Mouse (Mus musculus): Measurements from ENCODE around the gene Srrt. TPM values are rescaled to one million over a fixed set of nuclear protein-coding genes. Genes with fewer than 3 reads are reported as not detected.
A peak's percentile ranks its signal among the peaks of the same experiment; 100 is the strongest.

Gene Srrt
- total and polyA plus RNA-seq, 3 experiments: 291 to 454 TPM; not detected in 1

GRCm38 (mm10) chr5:137289591-137290365, 17.7 kb downstream of the Srrt start:
- Histone ChIP-seq H3K27ac (ENCODE audit: control insufficient read depth, low read depth, low read length) (peak overlapping the region; percentile 92), H3K9ac (ENCODE audit: control insufficient read depth, low read depth, low read length, poor library complexity, severe bottlenecking) (peak overlapping the region; percentile 86), H3K79me2 (ENCODE audit: control insufficient read depth, insufficient read depth, low read length, poor library complexity) (peaks cover 11% of the 10 kb centered on the region; the same call in 1 of the 2 replicates), H3K4me1 (ENCODE audit: control insufficient read depth in 1 of 2, insufficient read depth in 2 of 2, low read length in 2 of 2) (peaks cover 4 to 31% of the 10 kb centered on the region in 2 experiments), H3K4me3 (ENCODE audit: control insufficient read depth in 1 of 2, insufficient read depth in 1 of 2, low read depth in 2 of 2, low read length in 2 of 2) (peak overlapping the region; percentile 70 to 89), H3K9me3 (replicated peaks; ENCODE audit: insufficient read depth, low read length) (no peaks in the 10 kb centered on the region), H3K27me3 (ENCODE audit: control insufficient read depth in 1 of 2, insufficient read depth in 2 of 2, low read length in 2 of 2) (no peaks in the 10 kb centered on the region), H3K36me3 (ENCODE audit: control insufficient read depth in 1 of 2, insufficient read depth in 2 of 2, low read length in 2 of 2) (peaks cover 0 to 24% of the 10 kb centered on the region in 2 experiments; a peak in 2 of 4 replicates)
- no peak; the same call in 1 of the 2 replicates for TF ChIP-seq KAT2A (conservative IDR thresholded peaks at IDR 0.05; ENCODE audit: low read depth, low read length)
- TF ChIP-seq UBTF (IDR thresholded peaks at IDR 0.05; ENCODE audit: borderline replicate concordance, insufficient read depth, low read depth, low read length): peak; percentile 59; the same call in 1 of the 2 replicates
- TF ChIP-seq EP300 (IDR thresholded peaks at IDR 0.05; ENCODE audit: low read depth in 1 of 2, low read length in 2 of 2): peak; percentile 93 to 98
- no peak for TF ChIP-seq ELF1 (IDR thresholded peaks at IDR 0.05; ENCODE audit: low read depth, low read length)
- TF ChIP-seq ZNF384 (IDR thresholded peaks at IDR 0.05; ENCODE audit: low read depth, low read length): no peak
- peak; percentile 98 for TF ChIP-seq TCF12 (IDR thresholded peaks at IDR 0.05; ENCODE audit: low read depth, low read length)
- TF ChIP-seq CHD1 (IDR thresholded peaks at IDR 0.05; ENCODE audit: low read depth, low read length): no peak
- peak; percentile 70 for TF ChIP-seq RCOR1 (IDR thresholded peaks at IDR 0.05; ENCODE audit: low read depth, low read length)
- no peak for TF ChIP-seq USF2 (IDR thresholded peaks at IDR 0.05; ENCODE audit: borderline replicate concordance in 1 of 2, insufficient read depth in 1 of 2, low read depth in 1 of 2, low read length in 2 of 2)
- TF ChIP-seq RAD21 (IDR thresholded peaks at IDR 0.05; ENCODE audit: low read depth, low read length): no peak
- peak in 1 of 2 experiments; percentile 77; a peak in 2 of 4 replicates for TF ChIP-seq POLR2A (IDR thresholded peaks at IDR 0.05; ENCODE audit: control insufficient read depth in 1 of 2, insufficient read depth in 1 of 2, low read depth in 1 of 2, low read length in 2 of 2, poor library complexity in 1 of 2)
- no peak for TF ChIP-seq GABPA (IDR thresholded peaks at IDR 0.05; ENCODE audit: low read depth, low read length)
- TF ChIP-seq MAX (IDR thresholded peaks at IDR 0.05; ENCODE audit: low read length): peak; percentile 0; the same call in 1 of the 2 replicates
- no peak for TF ChIP-seq BHLHE40 (IDR thresholded peaks at IDR 0.05; ENCODE audit: borderline replicate concordance, low read depth, low read length)
- peak; percentile 29; the same call in 1 of the 2 replicates for TF ChIP-seq NRF1 (IDR thresholded peaks at IDR 0.05; ENCODE audit: insufficient read depth, low read depth, low read length, poor library complexity, severe bottlenecking)
- peak; percentile 100 for TF ChIP-seq TAL1 (IDR thresholded peaks at IDR 0.05; ENCODE audit: low read length)
- peak; percentile 93 for TF ChIP-seq ZMIZ1 (IDR thresholded peaks at IDR 0.05; ENCODE audit: low read depth, low read length)
- TF ChIP-seq MXI1 (IDR thresholded peaks at IDR 0.05; ENCODE audit: low read depth, low read length): peak; percentile 51; the same call in 1 of the 2 replicates
- 0 out of 2 replicates have a peak, but pooled peaks have one; percentile 20 for TF ChIP-seq USF1 (IDR thresholded peaks at IDR 0.05; ENCODE audit: low read depth, low read length)
- TF ChIP-seq MYB (IDR thresholded peaks at IDR 0.05; ENCODE audit: low read depth, low read length): peak; percentile 68
- TF ChIP-seq CHD2 (IDR thresholded peaks at IDR 0.05; ENCODE audit: low read length): 0 out of 2 replicates have a peak, but pooled peaks have one; percentile 26
- TF ChIP-seq NELFE (IDR thresholded peaks at IDR 0.05; ENCODE audit: low read depth, low read length): peak; percentile 52
- peak; percentile 95 for TF ChIP-seq ETS1 (IDR thresholded peaks at IDR 0.05; ENCODE audit: low read depth, low read length)
- TF ChIP-seq CTCF (IDR thresholded peaks at IDR 0.05 in 2 of 3, conservative IDR thresholded peaks at IDR 0.05 in 1 of 3; ENCODE audit: control insufficient read depth in 1 of 3, insufficient read depth in 1 of 3, low read depth in 2 of 3, low read length in 3 of 3, poor library complexity in 1 of 3, severe bottlenecking in 1 of 3): no peak
- TF ChIP-seq MAZ (IDR thresholded peaks at IDR 0.05; ENCODE audit: low read depth, low read length): peak; percentile 87
- no peak for TF ChIP-seq MAFK (IDR thresholded peaks at IDR 0.05; ENCODE audit: borderline replicate concordance, low read depth, low read length)
- TF ChIP-seq TBP (IDR thresholded peaks at IDR 0.05; ENCODE audit: low read depth, low read length): peak; percentile 89; the same call in 1 of the 2 replicates
- TF ChIP-seq MYC (IDR thresholded peaks at IDR 0.05; ENCODE audit: low read depth, low read length): peak; percentile 53; the same call in 1 of the 2 replicates
- TF ChIP-seq POLR2AphosphoS2 (IDR thresholded peaks at IDR 0.05; ENCODE audit: low read length): peak; percentile 68; the same call in 1 of the 2 replicates
- TF ChIP-seq HCFC1 (IDR thresholded peaks at IDR 0.05; ENCODE audit: low read depth, low read length): peak; percentile 30; the same call in 1 of the 2 replicates
- peak; percentile 62; the same call in 1 of the 2 replicates for TF ChIP-seq POLR2AphosphoS5 (IDR thresholded peaks at IDR 0.05; ENCODE audit: borderline replicate concordance, low read depth, low read length)
- peak; percentile 86 for TF ChIP-seq SIN3A (IDR thresholded peaks at IDR 0.05; ENCODE audit: low read length)
- TF ChIP-seq MEF2A (IDR thresholded peaks at IDR 0.05; ENCODE audit: extremely low read depth, insufficient replicate concordance, low read depth, low read length, poor library complexity, severe bottlenecking): no peak
- TF ChIP-seq GATA1 (IDR thresholded peaks at IDR 0.05; ENCODE audit: low read depth, low read length): peak; percentile 98
- DNase-seq (ENCODE audit: low read depth, low spot score): peak; percentile 99

All from MEL (cell line).